Mouse (Mus musculus) left cerebral cortex, postnatal 14 days (tissue): Measurements from ENCODE around the gene Atp10a. TPM values are rescaled to one million over a fixed set of nuclear protein-coding genes. Genes with fewer than 3 reads are reported as not detected.

ENCODE experiments used
- DNase-seq, 2 experiments: peaks; one replicate each; pipeline ENCODE4 v3.0.0; 2021 to 2022; ENCODE audit warnings: low spot score in 2 of 2, mixed read lengths in 1 of 2
- intact Hi-C: fragments of 180-260 bp; cut with DNase I; formaldehyde crosslinking; loops from one replicate; pipeline ENCODE4 v1.15.1; 2025
- total RNA-seq, 2 experiments: library from RNA; stranded (reverse); gene quantifications; 2 replicates each; pipeline ENCODE4 v1.2.3; 2021

Gene Atp10a
- total RNA-seq, 2 experiments from 2014 or later, result 5.9 to 6.3 TPM

DNA sequence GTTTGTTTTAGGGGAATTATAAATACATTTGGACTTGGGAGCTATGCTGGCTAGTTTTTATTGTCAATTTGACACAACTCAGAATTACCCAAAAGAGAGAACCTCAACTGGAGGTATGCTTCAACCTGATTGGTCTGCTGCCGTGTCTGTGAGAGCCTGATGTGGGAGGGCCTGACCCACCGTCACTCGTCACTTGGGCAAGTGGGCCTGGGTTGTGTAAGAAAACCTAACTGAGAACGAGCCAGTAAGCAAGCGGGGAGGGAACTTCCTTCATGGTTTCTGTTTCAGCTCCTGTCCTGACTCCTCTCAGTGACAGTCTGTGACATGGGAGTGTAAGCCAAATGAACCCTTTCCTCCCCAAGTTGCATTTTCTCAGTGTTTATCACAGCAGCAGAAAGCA lies 30.6 kb downstream of the Atp10a start:
- DNase-seq, result no peak
- intact Hi-C loops, result no loop called here

DNA sequence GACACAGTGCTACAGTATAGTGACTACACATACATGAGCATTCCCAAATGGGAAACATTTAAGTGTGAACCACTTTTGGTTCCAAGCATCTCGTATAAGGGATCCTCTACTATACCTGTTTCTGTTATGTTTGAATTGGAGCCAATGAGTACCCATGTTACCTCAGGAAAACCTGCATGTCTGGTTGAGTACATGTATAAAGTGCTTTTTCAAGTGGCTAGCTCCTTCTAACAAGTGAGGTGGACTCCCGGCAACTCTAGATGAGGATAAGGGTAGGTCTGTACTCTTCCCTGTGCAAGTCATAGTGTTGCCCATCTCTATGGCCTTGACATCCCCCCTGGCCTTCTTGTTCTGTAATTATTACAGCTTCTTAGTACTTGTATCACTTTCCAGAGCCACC lies 31.0 kb downstream of the Atp10a start:
- intact Hi-C loops, result no loop called here
- DNase-seq, result no peak

DNA sequence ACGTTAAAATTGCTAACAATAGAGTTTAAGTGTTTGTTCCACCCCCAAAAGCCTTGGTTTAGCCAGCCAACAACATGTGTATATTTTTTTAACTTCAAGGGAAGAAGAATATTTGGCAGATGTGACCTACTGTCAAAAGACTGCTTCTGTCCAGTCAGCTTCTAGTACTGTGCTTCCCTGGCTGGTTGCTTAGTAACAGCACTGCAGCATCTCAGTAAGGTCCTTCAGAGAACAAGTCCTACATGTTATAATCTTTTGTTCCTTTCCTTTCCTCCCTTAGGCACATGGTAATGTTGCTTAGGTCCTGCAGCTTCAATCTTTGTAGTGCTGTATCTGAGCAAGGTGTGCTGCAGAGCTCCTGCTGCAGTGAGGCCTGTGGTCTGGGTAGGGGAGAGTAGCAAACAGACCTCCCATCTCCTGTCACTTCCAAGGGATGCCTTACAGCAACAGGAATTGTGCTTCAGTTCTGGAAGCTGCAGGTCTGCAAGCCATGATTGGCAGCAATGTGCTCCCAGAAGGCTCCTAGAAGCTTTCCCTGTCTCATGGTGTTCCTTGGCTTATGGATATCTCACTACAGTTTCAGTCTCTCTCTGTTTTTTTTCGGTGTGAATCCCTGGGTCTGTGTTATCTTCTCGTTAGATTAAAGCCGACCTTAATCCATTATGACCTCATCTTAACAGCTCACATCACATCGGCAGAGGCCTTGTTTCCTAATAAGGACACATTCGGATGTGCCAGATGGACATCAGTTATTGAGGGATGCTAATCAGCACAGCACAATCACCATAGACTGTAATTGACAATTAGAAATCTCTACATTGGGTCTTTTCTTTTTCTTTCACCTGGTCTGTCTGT lies 34.3 kb downstream of the Atp10a start:
- intact Hi-C loops, result no loop called here
- DNase-seq, result peak in 1 of 2 experiments; percentile 22

DNA sequence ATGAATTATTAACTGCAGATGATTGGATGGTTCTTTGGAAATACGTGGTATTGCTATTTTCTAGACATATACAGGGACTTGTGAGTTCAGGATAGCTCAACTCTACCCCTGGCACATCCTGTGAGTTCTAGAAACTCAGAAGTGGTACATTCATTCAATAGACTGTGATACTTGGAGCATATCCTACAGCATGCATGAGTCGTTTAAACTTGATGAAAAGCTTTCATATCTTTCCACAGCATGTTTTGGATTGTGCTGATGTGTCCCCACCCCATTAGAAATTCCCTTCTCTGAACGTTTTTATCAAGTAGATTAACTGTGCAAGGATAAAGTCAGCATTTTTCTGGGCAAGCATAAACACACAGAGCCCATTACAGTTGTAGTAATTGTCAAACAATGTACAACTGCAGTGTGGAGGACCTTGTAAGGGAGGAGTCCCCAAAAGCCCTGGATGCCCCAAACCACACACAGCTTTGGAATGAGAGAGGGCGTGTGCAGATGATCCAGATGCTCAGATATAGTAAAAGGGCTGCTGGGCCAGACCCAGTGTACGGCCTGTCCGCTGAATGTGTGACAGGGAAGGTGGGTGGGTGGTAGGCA lies 35.1 kb downstream of the Atp10a start:
- intact Hi-C loops, result no loop called here
- DNase-seq, result no peak

DNA sequence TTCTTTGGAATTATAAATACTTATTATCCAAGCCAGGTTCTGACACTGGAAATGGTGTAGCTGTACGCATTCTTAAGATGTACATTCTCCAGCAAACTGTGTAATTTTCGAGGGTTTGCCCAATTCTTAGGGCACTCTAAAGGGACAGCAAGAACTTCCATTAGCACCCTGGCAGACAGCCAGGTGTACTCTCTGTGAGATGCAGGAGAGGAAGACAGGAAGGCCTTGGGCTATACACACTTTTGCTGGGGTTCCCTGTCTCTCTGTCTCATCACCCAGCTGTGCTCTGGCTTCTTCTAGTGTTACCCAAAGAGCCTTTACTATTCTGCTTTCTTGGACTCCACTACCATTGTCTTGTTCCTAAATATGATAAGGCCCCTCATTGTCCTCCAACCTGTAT lies 36.7 kb downstream of the Atp10a start:
- DNase-seq, result no peak
- intact Hi-C loops, result no loop called here

DNA sequence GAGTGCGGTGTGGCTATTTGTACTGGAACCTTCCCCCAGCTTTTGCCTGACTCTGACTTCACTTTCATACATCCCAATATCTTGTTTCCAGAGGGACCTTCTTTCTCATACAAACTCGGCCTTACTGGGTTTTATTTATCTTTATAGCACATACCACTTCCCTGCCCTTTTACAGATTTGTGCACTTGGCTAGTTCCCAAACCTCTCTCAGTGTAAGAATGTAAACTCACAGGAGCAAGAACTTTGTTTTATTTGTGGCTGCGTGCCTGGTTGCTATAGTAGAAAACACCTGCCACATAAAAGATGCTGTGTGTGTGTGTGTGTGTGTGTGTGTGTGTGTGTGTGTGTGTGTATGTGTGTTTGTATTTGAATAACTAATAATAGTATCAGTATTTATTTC lies 37.4 kb downstream of the Atp10a start:
- no peak for DNase-seq
- intact Hi-C loops, result no loop called here

DNA sequence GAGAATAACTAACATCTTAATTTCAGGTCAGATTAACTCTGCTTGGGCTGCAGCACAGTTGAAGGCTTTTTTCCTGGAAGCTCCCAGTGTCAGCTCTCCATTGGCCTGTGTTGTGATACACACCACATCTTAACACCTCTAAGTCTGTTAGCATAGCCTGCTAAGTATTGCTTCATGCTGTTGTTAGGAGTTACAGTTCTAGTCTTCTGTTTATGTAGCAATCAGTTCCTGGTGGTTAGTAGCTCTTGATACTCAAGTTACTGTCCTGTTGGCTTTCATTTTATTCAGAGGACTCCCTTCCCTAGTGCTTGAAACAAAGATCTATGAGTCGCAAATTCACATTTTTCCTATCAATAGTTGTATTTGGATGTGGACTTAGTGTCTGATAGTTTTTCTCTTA lies 39.7 kb downstream of the Atp10a start:
- DNase-seq, result no peak
- intact Hi-C loops, result no loop called here

DNA sequence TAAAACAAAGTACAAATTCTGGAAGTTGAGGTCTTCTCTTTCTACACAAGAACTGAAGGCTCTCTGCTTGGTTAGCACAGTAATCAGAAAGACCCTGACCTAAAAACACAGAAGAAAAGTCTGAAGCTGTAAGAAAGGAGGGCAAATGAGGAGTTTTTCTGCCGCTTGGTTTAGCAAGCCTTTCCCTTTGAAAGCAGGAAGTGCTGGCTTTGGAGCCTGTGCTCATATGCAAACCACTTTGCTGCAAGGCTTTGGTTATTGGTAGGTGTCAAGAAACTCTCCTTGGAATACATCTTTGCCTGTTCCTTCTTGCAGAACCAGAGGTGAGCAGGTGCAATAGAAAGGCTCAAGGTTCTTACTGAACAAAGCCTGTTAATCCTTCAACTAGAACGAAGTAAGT lies 41.1 kb downstream of the Atp10a start:
- intact Hi-C loops, result no loop called here
- DNase-seq, result no peak

DNA sequence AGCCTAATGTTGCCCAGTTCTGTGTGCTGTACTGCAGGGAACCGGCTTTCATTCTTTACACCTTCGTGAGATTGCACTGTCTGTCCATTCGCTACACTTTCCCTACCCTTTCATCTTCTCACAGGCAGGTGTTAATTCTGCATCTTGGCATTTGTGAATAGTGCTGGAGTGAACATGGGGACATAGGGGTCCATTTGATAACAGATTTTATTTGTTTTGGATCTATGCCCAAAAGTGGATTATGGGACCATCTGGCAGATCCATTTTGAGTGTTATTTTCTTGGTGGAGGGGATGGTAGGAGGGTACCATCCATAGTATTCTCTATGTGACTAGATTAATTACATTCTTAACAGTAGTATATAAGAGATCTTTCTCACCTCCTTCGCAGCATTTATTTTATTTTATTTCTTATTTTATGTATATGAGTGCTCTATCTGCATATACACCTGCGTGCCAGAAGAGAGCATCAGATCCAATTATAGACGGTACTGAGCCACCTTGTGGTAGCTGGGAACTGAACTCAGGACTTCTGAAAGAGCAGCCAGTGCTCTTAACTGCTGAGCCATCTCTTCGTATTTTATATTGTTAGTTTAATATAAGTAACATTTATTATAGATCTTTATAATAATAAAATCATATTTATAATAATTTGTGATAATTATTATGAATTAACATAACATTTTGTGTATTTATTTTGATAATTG lies 42.9 kb downstream of the Atp10a start:
- DNase-seq, result no peak

DNA sequence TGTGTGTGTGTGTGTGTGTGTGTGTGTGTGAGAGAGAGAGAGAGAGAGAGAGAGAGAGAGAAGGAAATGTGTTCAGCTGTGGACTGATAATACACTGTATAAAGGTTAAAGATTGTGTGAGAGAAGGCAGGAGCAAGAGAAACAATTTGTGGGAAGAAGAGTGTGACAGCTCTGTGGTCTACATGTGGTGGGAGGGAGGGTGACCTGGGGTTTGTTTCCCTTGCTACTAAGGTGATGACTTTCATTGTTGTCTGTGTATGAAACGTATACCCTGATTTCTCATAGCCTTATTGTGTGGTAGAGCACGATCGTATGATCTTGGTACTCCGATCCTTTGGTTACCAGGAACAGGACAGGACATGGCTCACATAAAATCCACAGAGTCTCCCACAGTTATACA lies 45.3 kb downstream of the Atp10a start:
- intact Hi-C loops, result no loop called here

More for the DNA sequence above, 42.9 kb downstream of the Atp10a start:
- intact Hi-C loops, result no loop called here

DNA sequence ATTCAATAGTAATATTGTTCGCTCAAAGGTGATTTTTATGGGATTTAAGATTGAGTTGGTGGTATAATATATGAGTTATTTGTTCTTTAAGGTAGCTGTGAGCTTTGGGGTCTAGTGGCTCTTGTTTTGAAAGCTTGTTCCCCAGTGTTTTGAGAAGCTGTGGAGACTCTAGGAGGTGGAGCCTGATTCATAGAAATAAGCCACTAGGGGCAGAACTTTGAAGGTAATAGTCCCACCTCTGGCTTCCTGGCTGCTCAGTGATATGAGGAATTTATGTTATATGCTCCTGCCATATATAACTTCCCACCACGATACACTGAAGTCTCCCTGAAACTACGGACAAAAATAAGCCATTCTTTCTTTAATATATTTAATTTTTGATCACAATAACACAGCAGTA lies 49.2 kb downstream of the Atp10a start:
- intact Hi-C loops, result no loop called here
- DNase-seq, result no peak

More for the DNA sequence above, 45.3 kb downstream of the Atp10a start:
- no peak for DNase-seq

DNA sequence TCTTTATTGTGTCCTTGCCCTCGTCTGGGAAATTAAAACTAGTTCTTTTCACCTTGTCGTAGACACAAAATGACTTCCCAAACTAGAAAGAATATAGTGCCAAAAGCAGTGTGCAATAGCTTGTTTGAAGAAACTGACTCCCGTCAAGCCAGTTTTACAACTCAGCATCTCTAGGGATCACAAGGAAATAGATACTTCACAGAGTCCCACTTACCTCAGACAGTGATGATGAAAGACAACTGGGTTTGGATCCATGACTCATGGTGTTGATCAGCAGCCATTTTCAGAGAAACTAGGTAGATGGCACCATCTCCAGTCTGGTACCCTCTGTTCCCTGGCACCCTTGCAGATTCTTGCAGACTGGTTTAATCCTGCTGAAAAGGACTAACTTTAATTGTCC lies 53.3 kb downstream of the Atp10a start:
- intact Hi-C loops, result no loop called here
- DNase-seq, result no peak

DNA sequence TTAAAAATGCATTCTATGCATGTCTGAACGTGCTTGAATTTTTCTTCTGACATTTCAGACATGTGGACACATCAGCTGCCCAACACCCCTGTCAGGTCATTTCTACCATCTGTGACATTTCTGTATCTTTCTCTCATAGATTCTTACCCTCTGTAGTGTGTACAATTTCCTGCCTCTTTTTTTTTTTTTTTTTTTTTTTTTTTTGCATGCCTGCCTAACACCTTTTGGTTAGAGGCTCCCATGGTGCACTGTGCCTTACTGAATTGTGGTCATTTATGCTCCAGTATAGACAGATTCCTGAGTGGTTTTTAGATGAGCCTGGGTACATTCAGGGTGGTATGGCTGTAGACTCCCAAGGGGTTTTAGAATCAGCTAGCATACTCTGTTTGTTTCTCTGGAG lies 54.3 kb downstream of the Atp10a start:
- intact Hi-C loops, result no loop called here
- DNase-seq, result no peak

DNA sequence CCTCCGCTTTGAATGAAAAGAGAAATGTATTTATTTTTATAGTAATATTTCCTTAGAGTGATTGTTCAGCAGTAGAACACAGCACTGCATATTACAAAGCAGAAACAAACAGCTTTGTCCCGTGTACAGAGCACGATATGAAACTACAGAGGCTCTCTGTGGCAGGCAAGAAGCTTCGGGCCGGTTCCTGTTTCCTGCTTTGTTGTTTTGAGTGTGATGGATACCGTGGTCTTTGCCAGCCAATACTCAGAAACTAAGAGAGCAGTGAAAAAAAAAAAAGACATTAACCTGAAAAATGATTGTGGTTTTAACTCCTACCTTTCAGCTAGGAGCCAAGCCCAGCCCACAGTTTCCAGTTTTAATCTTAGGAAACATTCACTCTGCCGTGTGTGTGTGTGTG lies 55.8 kb downstream of the Atp10a start:
- DNase-seq, result no peak
- intact Hi-C loops, result no loop called here

DNA sequence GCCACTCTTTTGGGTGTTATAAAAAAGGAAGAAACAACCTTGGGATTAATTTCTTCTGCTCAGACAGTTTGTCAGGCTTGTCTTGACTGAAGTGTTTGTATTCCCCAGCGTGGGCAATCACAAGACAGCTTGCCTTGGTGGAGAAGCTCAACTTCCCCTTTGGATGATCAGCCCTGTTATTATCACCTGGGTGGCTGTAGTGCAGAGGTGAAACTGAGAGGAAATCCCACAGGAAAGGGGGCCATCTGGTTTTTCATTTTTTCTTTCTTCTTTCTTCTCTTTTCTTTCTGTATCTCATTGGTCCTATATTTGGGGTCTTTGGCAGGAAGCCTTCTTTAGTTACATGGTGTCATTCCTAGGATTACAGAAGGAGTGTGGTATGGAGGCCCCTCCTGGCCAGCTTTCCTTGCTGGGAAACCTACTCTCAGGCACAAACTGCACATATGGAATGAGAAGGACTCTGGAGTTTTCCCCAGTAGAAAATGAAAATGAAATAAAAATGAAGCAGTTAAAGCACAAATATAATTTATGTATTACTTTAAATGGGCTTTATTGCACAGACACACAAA lies 59.7 kb downstream of the Atp10a start:
- intact Hi-C loops, result no loop called here
- DNase-seq, result no peak

DNA sequence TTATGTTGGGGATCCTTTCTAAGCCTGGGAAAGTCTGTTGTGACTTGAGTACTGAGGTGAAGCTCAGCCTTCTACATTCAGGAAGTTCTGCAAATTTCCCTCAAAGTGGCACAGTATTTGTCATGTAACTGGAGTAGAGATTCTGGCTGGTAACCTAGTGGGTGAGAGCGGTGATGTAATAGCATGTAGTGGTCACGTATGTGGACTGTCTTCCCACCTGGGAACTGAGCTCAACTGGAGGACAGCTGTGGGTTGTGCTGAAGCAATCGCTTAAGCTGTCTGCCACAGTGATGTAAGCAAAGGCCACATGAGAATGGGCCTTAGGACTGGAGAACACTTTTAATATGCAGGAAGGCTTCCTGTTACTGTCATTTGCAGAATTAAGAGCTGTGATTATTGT lies 60.7 kb downstream of the Atp10a start:
- no peak for DNase-seq
- intact Hi-C loops, result no loop called here

DNA sequence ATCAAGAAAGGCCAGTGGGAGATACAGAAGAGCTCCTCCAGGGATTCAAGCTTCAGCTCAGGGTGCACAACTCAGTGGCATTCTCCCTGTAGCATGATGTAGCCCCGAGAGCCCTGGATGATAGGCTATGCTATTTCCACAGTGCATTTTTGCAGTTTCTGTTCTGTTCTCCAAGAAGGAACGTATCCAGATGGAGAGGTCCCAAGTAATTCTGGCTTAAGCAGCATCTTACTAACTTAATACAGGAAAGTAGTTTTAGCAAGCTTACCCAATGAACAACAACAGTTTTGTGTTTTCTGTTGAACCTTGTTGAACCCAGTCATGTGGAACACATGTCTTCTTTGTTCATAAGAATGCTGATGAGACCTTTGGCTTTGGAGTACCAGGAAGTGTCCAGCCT lies 62.6 kb downstream of the Atp10a start:
- intact Hi-C loops, result no loop called here
- no peak for DNase-seq

DNA sequence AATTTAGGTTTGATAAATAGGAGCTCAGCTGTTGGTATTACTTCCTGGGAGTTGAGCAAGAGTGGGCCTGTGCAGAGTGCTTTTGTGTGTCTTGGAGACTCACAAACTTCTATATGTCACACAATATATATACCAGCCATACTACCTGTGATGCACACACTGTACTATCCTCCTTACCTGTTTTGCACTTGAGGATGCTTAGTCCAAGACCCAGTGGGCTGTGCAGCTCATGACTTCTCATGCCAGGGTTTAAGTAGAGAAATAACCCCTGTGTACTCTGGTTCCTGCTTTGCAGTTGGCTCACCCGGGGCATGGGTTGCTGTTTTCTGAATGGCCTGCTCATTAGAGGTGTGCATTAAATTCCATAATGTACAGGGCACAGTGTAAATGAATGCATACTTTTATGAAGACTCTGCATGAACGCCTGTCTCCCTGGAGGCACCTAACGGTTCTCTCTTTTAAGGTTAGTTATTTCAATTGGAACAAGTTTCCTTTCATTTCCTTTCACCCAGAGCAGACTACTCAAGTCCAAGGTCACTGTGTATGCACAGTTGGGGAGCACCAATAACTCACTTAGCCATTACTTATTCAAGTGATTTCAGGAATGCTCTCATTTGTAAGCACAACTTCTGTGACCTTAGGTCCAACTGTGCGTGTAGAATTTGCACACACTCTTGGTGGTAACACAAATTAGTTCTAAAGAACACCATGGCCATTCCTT lies 63.4 kb downstream of the Atp10a start:
- no peak for DNase-seq
- intact Hi-C loops, result no loop called here

DNA sequence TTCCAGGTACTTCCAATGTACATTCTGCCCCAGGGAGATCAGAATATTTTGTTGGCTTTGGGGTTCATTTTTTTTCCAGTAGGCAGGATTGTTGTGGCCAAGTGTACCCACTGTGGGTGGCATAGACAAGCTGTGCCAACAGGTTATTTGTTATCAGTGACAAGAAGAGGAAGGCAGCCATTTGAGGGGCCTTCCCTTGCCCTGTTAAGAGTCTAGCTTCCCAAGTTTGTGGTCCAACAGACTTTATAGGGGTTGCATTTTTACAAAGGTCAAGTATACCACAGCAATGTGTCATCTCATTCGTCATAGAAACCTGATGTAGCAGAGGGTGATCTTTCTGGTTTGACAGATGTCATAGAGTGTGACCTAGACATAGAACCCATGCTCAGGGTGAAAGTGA lies 66.3 kb downstream of the Atp10a start:
- DNase-seq, result no peak
- intact Hi-C loops, result no loop called here

DNA sequence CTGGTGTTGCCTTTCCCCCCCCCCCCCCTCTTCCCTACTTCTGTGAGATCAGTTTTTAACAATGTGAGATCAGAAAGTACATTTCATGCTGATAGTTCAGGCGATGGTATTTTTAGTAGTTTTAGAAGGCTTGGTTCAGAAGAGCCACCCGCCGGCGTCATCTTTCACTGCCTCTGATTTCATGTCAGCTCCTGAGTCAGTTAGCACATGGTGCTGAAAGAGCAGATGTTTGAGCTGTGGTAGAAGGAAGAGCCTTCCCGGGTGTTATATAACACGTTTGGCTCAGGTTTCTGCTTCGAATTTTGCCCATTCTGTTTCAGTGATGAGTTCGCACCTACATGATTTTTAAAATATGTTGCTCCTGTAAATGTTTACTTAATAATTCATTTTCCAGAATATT lies 74.2 kb downstream of the Atp10a start:
- intact Hi-C loops, result no loop called here

More for the DNA sequence above, 74.2 kb downstream of the Atp10a start:
- peak; percentile 67 to 79 for DNase-seq
